Mouse (Mus musculus) mouse trophoblast stem cell (cell line): ENCODE measurements around the gene Gm9887.
"Not testable (repeated sequence)": the region's sequence is repeated elsewhere in the genome, so short reads cannot be mapped to it uniquely, and the experiment has no call there.

Source experiments
- in situ Hi-C, 2 experiments: fragments of 300-500 bp; cut with MseI, MboI; formaldehyde crosslinking; loops; 2 replicates in 1 of 2; 3 replicates in 1 of 2; pipeline ENCODE4 v1.15.1; 2025

Gene Gm9887

DNA sequence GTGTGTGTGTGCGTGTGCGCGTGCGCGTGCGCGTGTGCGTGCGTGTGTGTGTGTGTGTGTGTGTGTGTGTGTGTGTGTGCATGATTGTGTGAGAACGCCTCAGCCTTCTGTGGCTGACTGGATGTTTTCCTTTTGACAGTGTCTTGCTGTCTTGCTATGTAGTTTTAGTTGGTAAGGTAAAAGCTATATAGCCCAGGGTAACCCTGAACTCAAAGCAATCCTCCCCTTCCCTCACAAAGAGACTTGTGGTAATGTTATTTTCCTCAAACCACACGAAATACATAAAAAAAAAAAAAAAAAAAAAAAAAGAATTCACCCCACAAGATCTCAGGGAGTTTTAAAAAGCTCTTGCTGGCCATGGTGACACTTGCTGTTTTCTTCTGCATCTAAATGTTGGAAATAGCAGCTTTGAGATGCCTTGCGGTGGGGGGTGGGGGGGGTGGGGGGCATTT is 14.0 kb upstream of the Gm9887 start:
- in situ Hi-C loops, result not testable (repeated sequence)

DNA sequence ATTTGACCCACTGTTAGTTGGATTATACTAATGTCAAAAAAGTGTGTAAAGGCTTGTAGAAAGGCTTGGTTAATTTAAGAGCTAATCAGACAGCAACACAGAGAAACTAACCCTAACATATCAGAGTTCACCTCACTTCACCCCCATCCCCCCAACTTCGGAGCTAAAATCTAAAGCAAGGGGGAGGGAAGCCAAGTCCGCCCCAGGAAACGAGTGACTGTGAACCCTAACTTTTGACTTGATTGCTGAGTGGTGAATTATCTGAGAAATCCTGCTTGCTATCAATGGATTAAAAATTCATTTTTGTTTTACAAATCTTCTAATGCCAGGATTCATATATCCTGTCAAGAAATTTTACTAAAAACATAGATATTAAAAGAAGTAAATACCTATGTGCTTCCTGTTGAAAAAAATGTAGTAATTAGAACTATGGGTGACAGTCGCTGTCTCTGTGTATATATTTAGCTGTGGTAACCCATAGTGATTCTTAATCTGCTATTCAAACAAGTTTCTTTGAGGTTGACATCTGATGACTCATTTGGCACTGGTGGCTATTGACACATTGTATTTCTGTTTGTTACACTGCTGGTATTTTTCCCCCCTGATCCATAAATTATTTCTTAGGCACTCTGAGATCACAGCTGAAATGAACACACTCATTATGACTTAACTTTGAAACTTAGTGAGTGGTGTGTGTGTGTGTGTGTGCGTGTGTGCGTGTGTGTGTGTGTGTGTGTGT is 13.5 kb upstream of the Gm9887 start:
- in situ Hi-C loops, result no loop called here

DNA sequence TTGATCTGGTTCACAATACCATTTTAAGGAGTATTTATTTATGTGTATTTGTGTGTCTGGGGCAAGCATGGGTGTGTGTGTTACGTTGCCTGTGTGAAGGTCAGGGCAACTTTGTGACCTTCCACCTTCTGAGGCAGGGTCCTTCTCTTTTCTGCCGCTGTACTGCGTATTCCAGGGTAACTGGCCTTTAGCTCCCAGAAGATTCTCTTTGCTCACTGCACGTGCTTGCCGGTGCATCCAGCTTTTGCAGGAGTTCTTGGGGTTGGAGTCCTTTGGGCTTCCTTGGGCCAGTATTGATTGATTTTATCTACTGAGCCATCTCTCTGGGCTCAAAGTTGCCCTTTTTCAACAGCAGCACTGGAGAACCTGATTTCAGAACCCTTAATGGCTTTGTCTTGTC is 12.3 kb upstream of the Gm9887 start:
- in situ Hi-C loops, result loop anchor here in 1 of 2 experiments (5.0 kb wide), 1 partner anchor 188 kb away; no protein-coding TSS in a partner anchor

DNA sequence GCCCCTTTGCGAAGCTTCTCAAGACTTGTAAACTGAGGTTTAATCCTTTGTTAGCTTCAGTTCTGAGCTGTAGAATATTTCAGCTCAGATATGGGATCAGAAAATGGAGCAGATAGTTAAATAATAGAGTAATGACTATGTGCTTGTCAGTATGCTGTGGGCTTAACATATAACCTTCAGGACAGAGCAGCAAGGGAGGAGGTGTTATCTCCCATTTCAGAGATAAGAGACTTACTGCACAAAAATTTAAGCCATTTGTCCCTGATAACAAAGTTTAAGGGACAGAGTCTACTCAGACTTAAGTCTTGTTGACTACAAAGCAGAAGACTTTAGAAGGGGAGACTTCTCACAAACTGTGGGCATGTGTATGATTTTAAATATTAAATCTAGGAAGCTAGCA is 10.6 kb upstream of the Gm9887 start:
- in situ Hi-C loops, result loop anchor here in 1 of 2 experiments (5.0 kb wide), 1 partner anchor 189 kb away; no protein-coding TSS in a partner anchor

DNA sequence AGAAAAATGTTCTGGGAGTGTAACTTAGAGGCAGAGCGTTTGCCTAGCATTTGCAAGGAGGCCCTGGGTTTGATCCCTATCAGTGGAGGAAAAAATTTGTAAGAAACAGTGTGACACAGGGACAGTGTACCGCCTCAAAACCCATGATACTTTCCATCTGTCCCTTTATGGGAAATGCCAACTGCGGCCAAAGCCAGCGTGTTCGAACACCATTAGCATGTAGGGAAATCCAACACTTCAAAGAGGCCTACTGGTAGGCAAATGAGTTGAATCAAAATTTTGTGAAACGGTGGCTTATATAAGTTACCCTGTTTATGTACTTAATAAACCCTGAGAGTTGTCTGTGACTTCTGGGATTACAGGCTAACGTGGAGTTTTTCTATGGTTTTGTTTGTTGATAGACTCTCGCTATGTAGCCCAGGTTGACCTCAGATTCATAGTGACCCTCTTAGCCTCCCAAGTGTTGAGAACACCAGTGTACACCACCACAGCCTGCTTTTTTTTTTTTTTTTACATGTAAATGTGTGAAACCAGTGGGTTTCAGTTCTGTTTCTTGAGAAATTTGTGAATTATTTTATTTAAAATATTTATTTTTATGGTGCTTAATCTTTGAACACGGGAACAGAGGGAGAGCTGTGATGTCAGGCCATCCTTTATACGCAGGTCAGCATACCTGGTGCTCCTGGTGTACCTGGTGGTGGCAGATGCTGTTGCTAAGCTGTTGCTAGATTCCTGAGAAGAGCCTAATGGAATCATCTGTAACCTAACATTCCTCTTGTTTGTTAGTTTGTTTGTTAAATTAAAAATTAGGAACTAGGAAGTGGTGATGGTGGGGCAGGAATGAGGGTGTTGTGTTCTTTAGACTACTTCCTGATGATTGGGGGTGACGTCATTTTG is 6.5 kb upstream of the Gm9887 start:
- in situ Hi-C loops, result loop anchor here in 1 of 2 experiments (10.0 kb wide), 1 partner anchor 186 kb away; no protein-coding TSS in a partner anchor

DNA sequence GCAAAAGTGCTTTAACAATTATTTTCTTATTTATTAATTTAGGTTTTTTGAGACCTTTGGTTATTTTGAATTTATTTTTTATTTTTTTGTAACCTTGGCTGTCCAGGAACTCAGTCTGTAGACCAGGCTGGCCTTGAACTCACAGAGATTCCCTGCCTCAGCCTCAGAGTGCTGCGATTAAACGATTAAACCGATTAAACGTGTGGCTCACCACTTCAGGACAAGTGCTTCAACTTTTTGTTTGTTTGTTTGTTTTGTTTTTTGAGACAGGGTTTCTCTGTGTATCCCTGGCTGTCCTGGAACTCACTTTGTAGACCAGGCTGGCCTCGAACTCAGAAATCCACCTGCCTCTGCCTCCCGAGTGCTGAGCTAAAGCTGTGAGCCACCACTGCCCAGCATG is 5.4 kb upstream of the Gm9887 start:
- in situ Hi-C loops, result loop anchor here in 1 of 2 experiments (10.0 kb wide), 1 partner anchor 187 kb away; no protein-coding TSS in a partner anchor

DNA sequence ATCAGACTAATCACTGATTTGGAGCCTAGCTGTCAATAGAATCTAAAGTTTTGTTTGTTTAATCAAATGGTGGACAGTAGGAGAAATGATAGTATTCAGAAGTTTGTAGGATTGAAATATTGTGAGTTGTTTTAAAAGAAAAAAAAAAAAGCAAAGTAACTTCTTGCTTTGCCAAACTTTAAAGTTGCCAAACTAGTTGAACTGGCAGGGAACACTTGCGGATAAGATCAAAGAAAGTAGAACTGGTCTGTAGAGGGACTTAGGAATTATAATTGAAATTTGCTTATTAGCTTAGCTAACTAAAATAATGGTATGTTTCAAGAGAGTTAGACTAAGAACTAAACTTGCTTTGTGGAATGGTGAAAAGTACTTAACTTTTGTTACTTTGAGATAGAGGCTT is 4.9 kb upstream of the Gm9887 start:
- in situ Hi-C loops, result loop anchor here in 1 of 2 experiments (10.0 kb wide), 1 partner anchor 188 kb away; no protein-coding TSS in a partner anchor

DNA sequence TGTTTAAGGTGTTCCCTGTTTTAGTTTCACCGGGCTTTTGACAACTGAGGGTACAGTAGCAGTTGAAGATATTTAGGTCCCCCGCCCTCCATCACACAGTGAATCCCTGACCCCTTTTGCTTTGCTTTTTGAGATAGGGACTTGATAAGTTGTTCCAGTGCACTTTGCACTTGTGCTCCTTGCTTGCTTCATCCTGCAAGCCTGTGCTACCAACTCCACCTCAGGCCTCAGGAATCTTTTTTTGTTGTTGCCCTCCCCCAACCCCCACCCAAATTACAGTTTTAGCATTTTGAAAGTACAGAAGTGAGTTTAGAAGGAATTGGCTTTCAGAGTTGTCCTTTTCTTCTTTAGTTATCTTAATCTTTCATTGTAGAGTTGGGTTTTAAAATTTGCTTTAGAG is 3.9 kb upstream of the Gm9887 start:
- in situ Hi-C loops, result loop anchor here in 1 of 2 experiments (10.0 kb wide), 1 partner anchor 189 kb away; no protein-coding TSS in a partner anchor

DNA sequence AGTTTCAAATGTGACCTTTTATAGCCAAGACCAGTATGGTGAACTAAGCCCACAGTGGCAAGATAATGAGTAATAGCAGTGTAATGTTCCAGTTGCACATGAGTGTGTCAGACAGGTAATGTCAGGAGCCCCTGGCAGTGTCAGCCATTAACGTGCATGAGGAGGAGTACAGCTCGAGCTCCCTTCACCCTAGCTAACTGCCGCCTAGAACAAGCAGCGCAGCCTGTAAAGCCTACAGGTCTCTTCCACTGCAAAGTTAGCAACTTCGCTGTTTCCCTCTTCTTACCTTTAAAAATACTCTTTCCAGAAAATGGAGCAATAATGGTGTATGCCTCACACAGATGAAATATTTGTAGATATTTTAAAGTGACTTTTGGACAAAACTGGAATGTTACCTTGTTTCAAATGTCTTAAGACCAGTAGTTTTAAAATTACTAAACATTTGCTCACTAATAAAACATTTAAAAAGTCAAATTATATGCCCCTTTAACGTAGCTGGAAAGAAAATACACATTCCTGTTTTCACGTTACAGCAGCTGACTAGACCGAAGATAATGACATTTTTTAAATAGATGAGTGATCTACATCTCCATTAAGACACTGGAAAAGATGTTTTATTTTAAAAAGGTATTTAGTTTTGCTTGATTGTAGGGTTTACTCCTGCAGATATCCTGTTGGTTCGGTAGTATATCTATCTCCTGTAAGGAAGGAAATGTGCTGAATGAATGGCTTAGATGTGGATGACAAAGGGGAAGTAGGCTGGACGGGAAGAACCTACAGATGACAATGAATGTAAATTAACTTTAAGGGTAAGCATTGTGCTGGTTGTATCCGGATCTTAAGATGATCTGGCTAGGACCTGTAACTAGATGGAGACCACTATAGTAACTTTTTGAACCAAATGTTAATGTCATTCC is 1.9 kb upstream of the Gm9887 start:
- in situ Hi-C loops, result loop anchor here in 1 of 2 experiments (10.0 kb wide), 1 partner anchor 191 kb away; no protein-coding TSS in a partner anchor

DNA sequence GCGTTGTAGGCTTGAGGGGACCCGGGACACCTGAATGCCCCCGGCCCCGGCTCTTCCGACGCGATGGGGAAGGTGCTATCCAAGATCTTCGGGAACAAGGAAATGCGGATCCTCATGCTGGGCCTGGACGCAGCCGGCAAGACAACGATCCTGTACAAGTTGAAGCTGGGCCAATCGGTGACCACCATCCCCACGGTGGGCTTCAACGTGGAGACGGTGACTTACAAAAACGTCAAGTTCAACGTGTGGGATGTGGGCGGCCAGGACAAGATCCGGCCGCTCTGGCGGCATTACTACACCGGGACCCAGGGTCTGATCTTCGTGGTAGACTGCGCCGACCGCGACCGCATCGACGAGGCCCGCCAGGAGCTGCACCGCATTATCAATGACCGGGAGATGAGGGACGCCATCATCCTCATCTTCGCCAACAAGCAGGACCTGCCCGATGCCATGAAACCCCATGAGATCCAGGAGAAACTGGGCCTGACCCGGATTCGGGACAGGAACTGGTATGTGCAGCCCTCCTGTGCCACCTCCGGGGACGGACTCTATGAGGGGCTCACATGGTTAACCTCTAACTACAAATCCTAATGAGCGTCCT is 573 bp upstream of the Gm9887 start:
- in situ Hi-C loops, result loop anchor here in 1 of 2 experiments (10.0 kb wide), 1 partner anchor 192 kb away; no protein-coding TSS in a partner anchor

DNA sequence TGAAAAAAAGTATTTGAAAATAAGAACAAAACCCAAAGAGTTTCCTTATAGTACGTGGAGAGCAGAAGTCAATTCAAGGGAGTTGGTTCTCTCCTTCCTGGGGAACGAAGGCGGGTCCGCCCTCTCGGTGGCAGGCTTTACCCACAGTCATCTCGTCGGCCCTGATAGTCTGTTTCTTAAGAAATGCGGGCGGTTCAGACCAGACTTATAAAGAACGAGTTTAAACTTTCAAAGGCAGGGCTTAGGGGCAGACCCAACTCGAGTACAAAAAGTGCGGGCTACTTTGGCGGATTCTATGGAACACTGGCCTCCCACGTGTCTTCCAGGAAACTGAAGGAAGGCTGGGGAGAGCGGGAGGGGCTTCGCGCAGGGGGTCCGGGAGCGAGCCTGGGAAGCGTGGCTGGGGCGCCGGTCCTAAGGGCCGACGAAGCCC is 821 bp downstream of the Gm9887 start:
- in situ Hi-C loops, result loop anchor here in 1 of 2 experiments (10.0 kb wide), 1 partner anchor 193 kb away; no protein-coding TSS in a partner anchor

DNA sequence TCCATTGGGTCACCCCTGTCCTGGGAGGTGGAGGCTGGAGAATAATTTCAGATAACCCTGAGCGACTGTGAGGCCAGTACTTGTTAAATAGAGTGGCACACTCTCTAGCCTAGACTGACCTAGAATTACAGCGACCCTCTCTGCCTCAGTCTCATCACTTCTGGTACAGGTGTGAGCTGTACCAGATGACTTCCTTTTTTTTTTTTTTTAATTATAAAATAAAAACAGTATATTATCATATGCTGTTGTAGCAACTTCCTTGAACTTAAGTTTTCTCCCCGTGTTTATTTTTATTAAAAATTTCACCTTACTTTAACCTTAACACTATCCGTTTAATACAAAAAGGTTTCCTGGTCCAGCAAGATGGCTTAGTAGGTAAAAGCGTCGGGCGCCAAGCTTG is 1.3 kb downstream of the Gm9887 start:
- in situ Hi-C loops, result loop anchor here in 1 of 2 experiments (10.0 kb wide), 1 partner anchor 194 kb away; no protein-coding TSS in a partner anchor

DNA sequence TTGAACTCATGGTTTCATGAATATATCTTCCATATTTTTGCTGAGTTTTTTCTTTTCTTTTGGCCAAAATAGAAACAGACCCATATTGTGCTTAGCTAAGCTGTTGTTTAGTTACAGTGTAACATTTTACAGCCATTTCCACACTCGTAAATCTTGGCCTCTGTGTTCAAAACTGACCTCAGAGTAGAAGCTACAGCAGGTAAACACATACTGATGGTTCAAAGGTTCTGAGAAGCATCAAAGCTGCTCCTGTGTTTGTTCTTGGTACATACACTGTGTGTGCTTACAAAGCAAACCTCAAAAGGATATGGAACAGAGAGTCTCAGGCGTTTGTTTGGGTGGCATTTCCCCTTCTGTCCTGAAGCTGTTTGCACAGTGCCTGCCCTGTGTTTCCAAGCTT is 4.7 kb downstream of the Gm9887 start:
- in situ Hi-C loops, result no loop called here

DNA sequence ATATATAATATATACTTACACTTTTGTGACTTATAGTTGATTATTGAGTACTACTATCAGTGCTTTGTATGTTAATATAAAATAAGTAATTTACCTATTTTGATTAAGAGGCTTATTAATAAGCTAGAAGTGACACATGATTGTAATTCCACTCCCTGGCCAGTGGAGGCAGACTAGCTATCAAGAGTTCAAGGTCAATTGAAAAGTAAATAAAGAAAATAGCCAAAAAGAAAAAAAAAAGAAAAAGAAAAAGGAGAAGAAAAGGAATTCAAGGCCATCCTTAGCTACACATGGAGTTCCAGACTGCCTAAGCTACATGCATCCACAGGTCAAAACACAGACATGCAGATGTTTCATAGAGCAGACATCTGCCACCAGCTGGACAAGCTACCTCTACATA is 5.8 kb downstream of the Gm9887 start:
- in situ Hi-C loops, result no loop called here

DNA sequence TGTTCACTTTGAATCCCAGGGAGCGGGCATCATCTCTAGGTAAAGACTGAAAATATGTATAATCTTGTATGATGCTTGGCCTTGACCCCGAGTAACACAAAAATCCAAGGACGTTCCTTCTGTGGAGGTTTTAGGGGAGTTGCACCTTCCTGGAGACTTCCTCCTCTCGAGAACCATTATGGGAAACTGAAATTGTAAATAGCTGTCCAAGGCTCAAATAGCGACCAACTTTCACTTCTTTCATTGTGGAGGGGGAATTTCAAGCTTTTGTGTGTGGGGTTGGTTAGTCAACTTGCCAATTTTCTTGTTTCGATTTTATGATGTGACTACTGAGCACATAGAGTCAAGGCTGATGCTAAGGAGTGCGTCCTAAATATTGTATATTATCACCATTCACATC is 6.5 kb downstream of the Gm9887 start:
- in situ Hi-C loops, result no loop called here

DNA sequence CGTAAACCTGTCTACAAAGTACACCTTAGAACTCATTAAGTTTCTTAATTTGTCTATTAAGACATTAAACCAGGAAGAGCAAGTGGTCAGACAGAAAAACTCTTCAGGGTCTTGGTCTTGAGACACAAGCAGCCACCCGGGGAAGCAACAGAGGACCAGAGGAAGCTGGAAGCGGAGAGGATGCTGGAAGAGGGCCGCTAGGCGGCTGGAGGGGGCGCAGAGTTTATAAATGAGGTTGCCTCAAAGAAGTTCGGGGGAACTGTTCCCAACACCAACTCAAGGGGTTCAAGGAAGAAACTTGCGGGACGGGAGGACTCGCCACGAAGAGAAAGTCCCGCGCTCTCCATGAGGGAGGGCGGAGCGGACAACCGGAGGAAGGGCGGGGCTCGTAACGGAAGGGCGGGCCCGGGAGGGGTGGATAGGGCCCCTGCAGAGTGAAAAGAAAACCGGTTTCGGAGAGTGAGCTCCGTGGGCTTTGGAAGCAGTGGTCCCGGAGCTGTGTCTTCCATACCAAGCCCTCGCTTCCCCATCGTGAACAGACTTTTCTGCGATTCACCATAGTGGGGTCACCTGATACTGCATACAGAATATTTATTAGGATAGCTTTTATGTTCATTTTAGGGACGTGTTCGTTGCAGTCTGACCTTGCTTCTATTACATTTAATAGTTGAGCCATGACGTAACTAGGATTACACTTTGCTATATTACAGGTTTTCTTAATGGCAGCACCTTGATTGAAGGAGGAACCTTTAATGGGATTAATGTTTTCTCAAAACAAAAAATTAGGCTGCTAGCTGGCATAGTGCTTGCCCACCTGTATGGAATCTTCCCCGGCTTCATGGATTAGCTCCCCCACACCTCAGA is 8.1 kb downstream of the Gm9887 start:
- in situ Hi-C loops, result no loop called here

DNA sequence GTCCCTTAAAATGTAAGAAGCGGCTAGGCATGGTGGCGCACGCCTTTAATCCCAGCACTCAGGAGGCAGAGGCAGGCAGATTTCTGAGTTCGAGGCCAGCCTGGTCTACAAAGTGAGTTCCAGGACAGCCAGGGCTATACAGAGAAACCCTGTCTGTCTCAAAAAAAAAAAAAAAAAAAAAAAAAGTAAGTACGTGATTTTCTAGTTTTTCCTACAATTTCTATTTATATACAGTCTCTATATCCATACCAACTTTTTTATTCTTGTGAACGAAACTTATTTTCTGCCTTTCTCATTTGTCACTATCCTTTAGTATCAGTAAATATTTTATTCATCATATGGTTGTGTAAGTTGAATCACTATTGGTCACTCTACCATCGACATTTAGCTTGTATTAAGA is 9.1 kb downstream of the Gm9887 start:
- in situ Hi-C loops, result not testable (repeated sequence)

DNA sequence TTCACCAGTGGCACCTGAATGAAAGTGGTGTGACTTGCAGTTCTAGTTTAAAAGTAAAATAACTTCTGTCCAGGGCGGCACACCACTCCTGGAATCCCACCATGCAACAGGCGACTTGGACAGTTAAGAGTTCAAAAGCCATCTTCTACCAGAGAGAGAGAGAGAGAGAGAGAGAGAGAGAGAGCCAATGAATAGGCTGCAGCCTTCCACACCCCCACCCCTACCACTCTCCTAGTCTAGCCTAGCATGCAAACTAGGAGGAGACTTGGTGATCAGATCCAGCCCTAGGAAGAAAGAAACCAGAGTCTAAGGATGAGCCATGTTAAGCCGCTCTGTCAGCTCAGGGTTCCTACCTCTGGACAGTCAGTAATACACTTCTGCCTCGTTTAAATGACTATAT is 9.9 kb downstream of the Gm9887 start:
- in situ Hi-C loops, result no loop called here

DNA sequence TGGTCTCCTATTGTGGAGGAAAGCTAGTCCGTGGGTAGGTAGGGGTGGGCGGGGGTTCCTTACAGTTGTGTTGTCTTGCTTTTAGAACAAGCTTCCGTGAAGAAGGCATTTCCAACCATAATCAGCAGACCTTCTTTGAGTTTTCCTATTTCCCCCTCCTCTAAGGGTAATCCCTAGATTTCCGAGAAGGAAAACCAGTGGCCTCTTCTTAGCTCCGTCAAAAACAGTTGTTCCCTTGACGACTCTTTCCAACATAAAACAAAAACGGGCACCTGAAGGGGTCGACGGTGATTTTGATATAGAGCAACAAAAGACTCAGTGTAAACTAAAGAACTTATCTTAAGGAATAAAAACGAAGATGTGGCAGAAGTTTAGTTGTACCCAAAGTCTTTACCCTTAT is 10.3 kb downstream of the Gm9887 start:
- in situ Hi-C loops, result no loop called here
